Mouse (Mus musculus) stomach, embryonic 14.5 days (tissue): ENCODE measurements around the gene Gm11639. TPM values are rescaled to one million over a fixed set of nuclear protein-coding genes. Genes with fewer than 3 reads are reported as not detected.

Experiments used
- ATAC-seq: fragments of 200-750 bp; cut with Nextera tagmentation; 2 replicates; pipeline ENCODE4 v1.8.0; 2017; ENCODE audit warnings: low read depth, moderate TSS enrichment; ENCODE audit not compliant: insufficient number of reproducible peaks, insufficient read depth, low FRiP score
- H3K27ac ChIP-seq: fragments of 300-500 bp; sonication (generic); 2 replicates; pipeline ENCODE4 v1.5.1; 2014; ENCODE audit warnings: mild to moderate bottlenecking, low read length, moderate library complexity, mixed read lengths
- H3K27me3 ChIP-seq: fragments of 300-500 bp; sonication (generic); 2 replicates; pipeline ENCODE4 v1.6.1; 2014; ENCODE audit warnings: low read length, control low read depth, mixed read lengths; ENCODE audit not compliant: control insufficient read depth, insufficient read depth
- H3K36me3 ChIP-seq: fragments of 300-500 bp; sonication (generic); 2 replicates; pipeline ENCODE4 v1.6.1; 2014; ENCODE audit warnings: mild to moderate bottlenecking, control low read depth, low read length, moderate library complexity, mixed read lengths; ENCODE audit not compliant: control insufficient read depth, insufficient read depth
- H3K4me1 ChIP-seq: fragments of 300-500 bp; sonication (generic); 2 replicates; pipeline ENCODE4 v1.6.1; 2014; ENCODE audit warnings: low read length, control low read depth, mixed read lengths; ENCODE audit not compliant: control insufficient read depth, insufficient read depth
- H3K4me2 ChIP-seq: fragments of 300-500 bp; sonication (generic); replicated peaks from 2 replicates; pipeline ENCODE4 v1.6.1; 2014; ENCODE audit warnings: low read depth, low read length, control low read depth
- H3K4me3 ChIP-seq: fragments of 300-500 bp; sonication (generic); 2 replicates; pipeline ENCODE4 v1.5.1; 2014; ENCODE audit warnings: low read depth, low read length, control low read depth
- H3K9ac ChIP-seq: fragments of 300-500 bp; sonication (generic); replicated peaks from 2 replicates; pipeline ENCODE4 v1.6.1; 2014; ENCODE audit warnings: low read depth, mild to moderate bottlenecking, control low read depth, low read length, moderate library complexity, mixed read lengths
- H3K9me3 ChIP-seq: fragments of 300-500 bp; sonication (generic); 2 replicates; pipeline ENCODE4 v1.6.1; 2016; ENCODE audit warnings: low read depth, low read length, control low read depth; ENCODE audit not compliant: control insufficient read depth
- WGBS: fragments of 180-500 bp; shearing (Covaris S2); extraction: QIAGEN DNeasy Blood & Tissue Kit; methylation state at CpG from one replicate; pipeline ENCODE4 v1.1.7; 2014; 5-methylcytosine and 5-hydroxymethylcytosine counted together
- polyA plus RNA-seq: library from polyadenylated mRNA; unstranded; fragments of >200 nt; fragmentation: Nextera tagmentation; extraction: Ambion mirVana; gene quantifications from 2 replicates; pipeline ENCODE4 v1.2.1, GENCODE M21; 2014

Gene Gm11639
- polyA plus RNA-seq, 1 experiment from 2014 or later, result 0.03 TPM

- Histone ChIP-seq H3K27ac (no peak overlapping the region), H3K9ac (no peak overlapping the region), H3K9me3 (no peaks in the 10 kb centered on the region), H3K36me3 (no peaks in the 10 kb centered on the region), H3K4me2 (no peak overlapping the region), H3K4me3 (no peak overlapping the region), H3K27me3 (no peaks in the 10 kb centered on the region), H3K4me1 (peaks cover 7% of the 10 kb centered on the region; the same call in 1 of the 2 replicates)
- ATAC-seq, result no peak
- 77% methylated on average over 11 of the region's 11 CpGs for WGBS
These were observed 466.9 kb downstream of the Gm11639 start for GRCm38 (mm10) chr11:105152357-105152899.

- peaks cover 7% of the 10 kb centered on the region; the same call in 1 of the 2 replicates for H3K4me1 ChIP-seq
- no peaks in the 10 kb centered on the region for H3K27me3 ChIP-seq
- H3K27ac ChIP-seq, result no peak overlapping the region
- WGBS, result 28% methylated on average over 12 of the region's 12 CpGs
- H3K36me3 ChIP-seq, result no peaks in the 10 kb centered on the region
- H3K9ac ChIP-seq, result no peak overlapping the region
- H3K4me3 ChIP-seq, result no peak overlapping the region
- H3K9me3 ChIP-seq, result no peaks in the 10 kb centered on the region
- peak; percentile 89 for ATAC-seq
- no peak overlapping the region for H3K4me2 ChIP-seq
These were observed 467.7 kb downstream of the Gm11639 start for GRCm38 (mm10) chr11:105153068-105153833.

- WGBS, result 65% methylated on average over 4 of the region's 4 CpGs
- Histone ChIP-seq H3K4me3 (no peak overlapping the region), H3K4me2 (no peak overlapping the region), H3K36me3 (no peaks in the 10 kb centered on the region), H3K4me1 (peaks cover 7% of the 10 kb centered on the region; the same call in 1 of the 2 replicates), H3K27me3 (no peaks in the 10 kb centered on the region), H3K9ac (no peak overlapping the region), H3K27ac (no peak overlapping the region), H3K9me3 (no peaks in the 10 kb centered on the region)
- no peak for ATAC-seq
These were observed 470.4 kb downstream of the Gm11639 start for GRCm38 (mm10) chr11:105155915-105156314.

- no peaks in the 10 kb centered on the region for H3K9me3 ChIP-seq
- 78% methylated on average over 19 of the region's 19 CpGs for WGBS
- H3K4me1 ChIP-seq, result peaks cover 4% of the 10 kb centered on the region; the same call in 1 of the 2 replicates
- no peaks in the 10 kb centered on the region for H3K36me3 ChIP-seq
- no peak overlapping the region for H3K27ac ChIP-seq
- no peak overlapping the region for H3K4me3 ChIP-seq
- no peak for ATAC-seq
- H3K27me3 ChIP-seq, result no peaks in the 10 kb centered on the region
- no peak overlapping the region for H3K9ac ChIP-seq
- no peak overlapping the region for H3K4me2 ChIP-seq
These were observed 471.3 kb downstream of the Gm11639 start for GRCm38 (mm10) chr11:105156748-105157267.

GRCm38 (mm10) chr11:105158047-105158446, 472.5 kb downstream of the Gm11639 start:
- no peak for ATAC-seq
- H3K4me3 ChIP-seq, result no peak overlapping the region
- no peak overlapping the region for H3K9ac ChIP-seq

GRCm38 (mm10) chr11:105159673-105160360, 474.3 kb downstream of the Gm11639 start:
- Histone ChIP-seq H3K4me2 (no peak overlapping the region), H3K27me3 (no peaks in the 10 kb centered on the region), H3K9ac (no peak overlapping the region), H3K27ac (no peak overlapping the region), H3K4me3 (no peak overlapping the region), H3K9me3 (peaks cover 14% of the 10 kb centered on the region), H3K4me1 (no peaks in the 10 kb centered on the region), H3K36me3 (no peaks in the 10 kb centered on the region)
- ATAC-seq, result no peak
- WGBS, result 60% methylated on average over 6 of the region's 6 CpGs

More at GRCm38 (mm10) chr11:105158047-105158446, 472.5 kb downstream of the Gm11639 start:
- H3K4me2 ChIP-seq, result no peak overlapping the region
- no peaks in the 10 kb centered on the region for H3K36me3 ChIP-seq
- no peaks in the 10 kb centered on the region for H3K27me3 ChIP-seq
- peaks cover 8% of the 10 kb centered on the region for H3K9me3 ChIP-seq
- no peak overlapping the region for H3K27ac ChIP-seq
- H3K4me1 ChIP-seq, result peaks cover 4% of the 10 kb centered on the region; the same call in 1 of the 2 replicates

- 90% methylated on average over 2 of the region's 2 CpGs for WGBS
- H3K4me3 ChIP-seq, result no peak overlapping the region
- no peak overlapping the region for H3K27ac ChIP-seq
- ATAC-seq, result no peak
- no peak overlapping the region for H3K4me2 ChIP-seq
- no peak overlapping the region for H3K9ac ChIP-seq
- no peaks in the 10 kb centered on the region for H3K36me3 ChIP-seq
- H3K9me3 ChIP-seq, result peaks cover 22% of the 10 kb centered on the region
- H3K4me1 ChIP-seq, result no peaks in the 10 kb centered on the region
- no peaks in the 10 kb centered on the region for H3K27me3 ChIP-seq
These were observed 475.9 kb downstream of the Gm11639 start for GRCm38 (mm10) chr11:105161411-105161810.
